Mouse (Mus musculus) lung, embryonic 14.5 days (tissue): ENCODE results near the gene Miga2. TPM values are rescaled to one million over a fixed set of nuclear protein-coding genes. Genes with fewer than 3 reads are reported as not detected.

Experiments used
- ATAC-seq: fragments of 200-750 bp; cut with Nextera tagmentation; 2 replicates; pipeline ENCODE4 v1.8.0; 2017; ENCODE audit warnings: mild to moderate bottlenecking, moderate TSS enrichment, moderate library complexity; ENCODE audit not compliant: insufficient read depth
- DNase-seq: peaks from one replicate; pipeline ENCODE4 v3.0.0-alpha.2; 2015
- H3K27ac ChIP-seq: fragments of 300-500 bp; sonication (generic); 2 replicates; pipeline ENCODE4 v1.5.1; 2014; ENCODE audit warnings: low read depth, mild to moderate bottlenecking, moderate library complexity
- H3K27me3 ChIP-seq: fragments of 300-500 bp; sonication (generic); 2 replicates; pipeline ENCODE4 v1.6.1; 2014; ENCODE audit warnings: low read length, control low read depth; ENCODE audit not compliant: insufficient read depth
- H3K36me3 ChIP-seq: fragments of 300-500 bp; sonication (generic); 2 replicates; pipeline ENCODE4 v1.6.1; 2014; ENCODE audit warnings: control low read depth; ENCODE audit not compliant: insufficient read depth
- H3K4me1 ChIP-seq: fragments of 300-500 bp; sonication (generic); 2 replicates; pipeline ENCODE4 v1.6.1; 2014; ENCODE audit warnings: antibody characterized with exemption, control low read depth; ENCODE audit not compliant: insufficient read depth
- H3K4me2 ChIP-seq: fragments of 300-500 bp; sonication (generic); 2 replicates; pipeline ENCODE4 v1.6.1; 2014; ENCODE audit warnings: mild to moderate bottlenecking
- H3K4me3 ChIP-seq: fragments of 300-500 bp; sonication (generic); 2 replicates; pipeline ENCODE4 v1.5.1; 2014; ENCODE audit warnings: low read depth, low read length
- H3K9ac ChIP-seq: fragments of 300-500 bp; sonication (generic); 2 replicates; pipeline ENCODE4 v1.6.1; 2014
- H3K9me3 ChIP-seq: fragments of 300-500 bp; sonication (generic); 2 replicates; pipeline ENCODE4 v1.6.1; 2016; ENCODE audit warnings: low read depth, low read length, control low read depth
- CTCF ChIP-seq: IDR thresholded peaks from 2 replicates; pipeline ENCODE4 v1.5.1; 2016; ENCODE audit warnings: antibody characterized with exemption, low read depth
- WGBS: fragments of 180-500 bp; shearing (Covaris S2); extraction: QIAGEN DNeasy Blood & Tissue Kit; methylation state at CpG from one replicate; pipeline ENCODE4 v1.1.7; 2014; 5-methylcytosine and 5-hydroxymethylcytosine counted together
- microRNA-seq: library from miRNA; unstranded; fragments of <30 nt; microRNA quantifications from one replicate; pipeline ENCODE4, GENCODE M21; 2016; ENCODE audit warnings: borderline number of aligned reads
- polyA plus RNA-seq: library from polyadenylated mRNA; unstranded; fragments of >200 nt; fragmentation: Nextera tagmentation; extraction: Ambion mirVana; gene quantifications from 2 replicates; pipeline ENCODE4 v1.2.1, GENCODE M21; 2014

Miga2 gene
- polyA plus RNA-seq, 1 experiment from 2014 or later: 24.5 TPM

DNA sequence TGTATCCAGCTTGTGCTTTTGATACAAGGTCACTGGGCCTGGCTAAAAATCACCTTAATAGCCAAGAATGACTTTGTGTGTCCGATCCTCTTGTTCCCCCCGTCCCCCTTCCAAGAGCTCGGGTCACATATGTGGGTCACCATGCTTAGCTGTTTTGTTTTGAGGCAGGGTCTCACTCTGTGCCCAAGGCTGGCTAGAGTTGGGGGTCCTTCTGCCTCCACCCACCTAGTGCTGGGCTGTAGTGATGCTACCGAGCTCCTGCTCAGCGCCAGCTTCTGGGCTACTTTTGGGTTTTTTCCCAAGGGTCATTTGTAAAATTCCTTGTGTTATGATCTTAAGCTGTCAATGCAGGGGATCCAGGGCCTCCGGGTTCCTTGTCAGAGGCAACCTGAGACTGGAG is 54.2 kb downstream of the Miga2 start:
- Histone ChIP-seq H3K27ac (peak overlapping the region; percentile 54), H3K27me3 (no peaks in the 10 kb centered on the region), H3K4me2 (peak overlapping the region; percentile 43), H3K9me3 (no peaks in the 10 kb centered on the region), H3K4me1 (peaks cover 13% of the 10 kb centered on the region; the same call in 1 of the 2 replicates), H3K9ac (peak overlapping the region; percentile 39; the same call in 1 of the 2 replicates), H3K4me3 (peak overlapping the region; percentile 11), H3K36me3 (peaks cover 7% of the 10 kb centered on the region; the same call in 1 of the 2 replicates)
- 57% methylated on average over 6 of the region's 6 CpGs for WGBS
- ATAC-seq (no peak), DNase-seq (no peak)
- TF ChIP-seq CTCF: no peak

DNA sequence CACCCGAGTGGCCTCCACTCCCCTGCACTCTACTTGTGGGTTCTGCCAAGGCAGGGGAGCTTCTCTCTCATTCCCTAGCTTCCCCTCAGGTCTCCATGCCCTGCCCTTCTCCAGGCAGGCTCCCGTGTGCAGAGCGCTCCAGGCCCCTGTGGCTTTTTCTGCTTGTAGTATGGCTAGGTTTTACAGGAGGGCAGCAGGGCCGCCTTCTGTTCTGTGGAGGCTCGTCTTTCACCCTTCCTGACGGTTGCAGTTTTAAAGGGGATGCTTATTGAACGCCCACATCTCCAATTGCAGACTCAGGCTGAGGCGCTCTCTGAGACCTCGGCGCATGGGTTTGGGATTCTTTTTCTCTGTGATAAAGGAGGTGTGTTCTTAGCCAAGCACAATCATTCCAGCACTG is 55.1 kb downstream of the Miga2 start:
- H3K4me1 ChIP-seq: peaks cover 13% of the 10 kb centered on the region; the same call in 1 of the 2 replicates
- 29% methylated on average over 10 of the region's 10 CpGs for WGBS
- no peaks in the 10 kb centered on the region for H3K27me3 ChIP-seq
- no peaks in the 10 kb centered on the region for H3K9me3 ChIP-seq
- peak overlapping the region; percentile 43 for H3K4me2 ChIP-seq
- TF ChIP-seq CTCF: no peak
- H3K36me3 ChIP-seq: peaks cover 7% of the 10 kb centered on the region; the same call in 1 of the 2 replicates
- ATAC-seq (no peak), DNase-seq (peak; percentile 28)
- H3K4me3 ChIP-seq: peak overlapping the region; percentile 11; the same call in 1 of the 2 replicates
- peak overlapping the region; percentile 39; the same call in 1 of the 2 replicates for H3K9ac ChIP-seq
- peak overlapping the region; percentile 19; the same call in 1 of the 2 replicates for H3K27ac ChIP-seq

- Histone ChIP-seq H3K4me2 (no peak overlapping the region), H3K9ac (no peak overlapping the region), H3K27ac (no peak overlapping the region), H3K27me3 (no peaks in the 10 kb centered on the region), H3K4me1 (peaks cover 13% of the 10 kb centered on the region; the same call in 1 of the 2 replicates), H3K9me3 (no peaks in the 10 kb centered on the region), H3K36me3 (peaks cover 11% of the 10 kb centered on the region; the same call in 1 of the 2 replicates), H3K4me3 (no peak overlapping the region)
- no peak for ATAC-seq
- DNase-seq: no peak
- no peak for TF ChIP-seq CTCF
- 72% methylated on average over 4 of the region's 4 CpGs for WGBS
These were observed 57.4 kb downstream of the Miga2 start for GRCm38 (mm10) chr2:30421432-30421831.

- H3K9ac ChIP-seq: no peak overlapping the region
- TF ChIP-seq CTCF: no peak
- no peaks in the 10 kb centered on the region for H3K9me3 ChIP-seq
- DNase-seq: no peak
- no peak overlapping the region for H3K4me2 ChIP-seq
- H3K27ac ChIP-seq: no peak overlapping the region
- no peak overlapping the region for H3K4me3 ChIP-seq
- peaks cover 80% of the 10 kb centered on the region for H3K36me3 ChIP-seq
- ATAC-seq: no peak
- H3K27me3 ChIP-seq: no peaks in the 10 kb centered on the region
- no peaks in the 10 kb centered on the region for H3K4me1 ChIP-seq
These were observed 65.1 kb downstream of the Miga2 start for GRCm38 (mm10) chr2:30429156-30429555.

Small RNA genes within 50 kb of the gene (microRNA-seq; reads per million reads assigned to microRNA genes)
- gene Gm47292: not detected

Other genes starting within 250 kb of the Miga2 start
- gene Zer1, start 239.6 kb upstream of the Miga2 start, polyA plus RNA-seq: 8.8 and 8.9 TPM in 2 replicates
- gene Tbc1d13, start 230.5 kb upstream of the Miga2 start, polyA plus RNA-seq: 10.9 and 12.3 TPM in 2 replicates
- 18.4 and 19.7 TPM in 2 replicates for gene Endog, start 192.7 kb upstream of the Miga2 start, polyA plus RNA-seq
- gene Spout1, start 185.8 kb upstream of the Miga2 start, polyA plus RNA-seq: 67.1 and 72.6 TPM in 2 replicates
- gene Kyat1, start 158.4 kb upstream of the Miga2 start, polyA plus RNA-seq: 7.6 and 8.7 TPM in 2 replicates
- gene Lrrc8a, start 126.5 kb upstream of the Miga2 start, polyA plus RNA-seq: 43.9 and 44.4 TPM in 2 replicates
- 0.20 and 0.23 TPM in 2 replicates for gene Gm28035, start 123.7 kb upstream of the Miga2 start, polyA plus RNA-seq
- gene Phyhd1, start 98.0 kb upstream of the Miga2 start, polyA plus RNA-seq: 7.1 and 7.3 TPM in 2 replicates
- gene Gm28038, start 83.2 kb upstream of the Miga2 start, polyA plus RNA-seq: not detected in 2 replicates
- 30.6 and 31.7 TPM in 2 replicates for gene Dolk, start 77.9 kb upstream of the Miga2 start, polyA plus RNA-seq
- gene Nup188, start 77.8 kb upstream of the Miga2 start, polyA plus RNA-seq: 49.4 and 56.0 TPM in 2 replicates
- gene Sh3glb2, start 4.9 kb upstream of the Miga2 start, polyA plus RNA-seq: 57.5 and 59.9 TPM in 2 replicates
- gene Dolpp1, start 28.0 kb downstream of the Miga2 start, polyA plus RNA-seq: 32.6 and 34.2 TPM in 2 replicates
- gene Crat, start 51.6 kb downstream of the Miga2 start, polyA plus RNA-seq: 28.0 and 30.3 TPM in 2 replicates
- gene Ptpa, start 51.8 kb downstream of the Miga2 start, polyA plus RNA-seq: 85.7 and 95.5 TPM in 2 replicates
- gene Ier5l, start 110.0 kb downstream of the Miga2 start, polyA plus RNA-seq: 4.7 and 4.9 TPM in 2 replicates
- gene Cstad, start 230.8 kb downstream of the Miga2 start, polyA plus RNA-seq: 0.95 and 1.5 TPM in 2 replicates